Mouse (Mus musculus) spleen, postnatal 36 days (tissue): ENCODE data around the gene Wnt4.

ENCODE experiments used
- DNase-seq, 2 experiments: peaks; one replicate each; pipeline ENCODE4 v3.0.0; 2022; ENCODE audit warnings: low spot score in 2 of 2, mixed read lengths in 1 of 2

The Wnt4 gene

DNA sequence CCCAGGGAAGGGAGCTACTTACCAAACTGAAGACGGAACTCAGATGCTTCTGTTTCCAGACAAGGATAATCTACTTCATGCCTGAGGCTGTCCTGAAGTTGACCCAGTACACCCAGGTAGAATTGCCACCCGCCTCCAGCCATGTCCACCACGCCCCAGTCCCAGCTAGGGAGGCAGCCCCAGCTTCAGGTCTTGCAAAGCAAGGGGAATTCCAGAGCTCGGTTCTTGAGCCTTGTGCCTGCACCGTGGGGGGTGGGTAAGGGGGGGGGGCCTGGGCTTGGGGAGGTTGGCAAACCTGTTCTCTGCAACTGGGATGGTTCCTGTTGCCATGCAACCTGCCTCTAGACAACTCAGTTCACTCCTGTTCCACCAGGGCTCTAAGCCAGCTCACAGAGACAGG lies 2.1 kb downstream of the Wnt4 start:
- no peak for DNase-seq

DNA sequence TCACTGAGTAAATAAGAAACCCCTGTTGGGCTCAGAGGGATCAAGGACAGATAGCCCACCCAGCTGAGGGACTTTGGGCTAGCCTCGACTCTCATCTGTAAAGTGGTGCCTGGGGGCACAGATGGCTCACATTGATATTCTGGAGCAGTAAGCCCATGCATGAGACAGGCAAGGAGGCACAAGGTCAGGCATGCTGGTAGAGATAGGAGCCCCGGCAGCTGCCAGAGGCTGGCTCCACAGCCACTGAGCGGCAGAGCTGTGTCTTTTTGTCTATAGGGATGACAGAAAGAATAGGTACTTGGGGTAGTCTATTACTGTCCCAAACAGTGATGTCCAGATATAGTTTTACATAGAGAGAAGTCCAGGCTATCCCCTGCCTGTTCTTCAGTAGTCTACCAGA lies 4.0 kb downstream of the Wnt4 start:
- no peak for DNase-seq

DNA sequence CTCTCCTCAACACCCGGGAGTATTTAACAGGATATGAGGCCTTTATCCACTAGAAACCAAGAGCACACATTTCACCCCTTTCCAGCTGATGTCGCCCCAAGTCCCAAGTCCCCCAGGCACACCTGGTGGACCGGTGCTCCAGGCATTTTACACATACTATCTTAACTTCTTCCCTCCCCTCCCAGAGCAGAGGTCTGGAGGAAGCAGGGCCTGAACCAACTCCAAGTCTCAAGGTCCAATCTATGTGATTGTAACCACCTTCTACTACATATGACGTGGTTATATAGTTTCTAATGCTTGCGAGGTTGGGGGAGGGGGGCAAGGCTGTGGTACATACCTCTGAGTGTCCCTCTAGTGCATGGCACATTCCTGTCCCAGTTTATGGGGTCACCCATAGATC lies 4.8 kb downstream of the Wnt4 start:
- no peak for DNase-seq

DNA sequence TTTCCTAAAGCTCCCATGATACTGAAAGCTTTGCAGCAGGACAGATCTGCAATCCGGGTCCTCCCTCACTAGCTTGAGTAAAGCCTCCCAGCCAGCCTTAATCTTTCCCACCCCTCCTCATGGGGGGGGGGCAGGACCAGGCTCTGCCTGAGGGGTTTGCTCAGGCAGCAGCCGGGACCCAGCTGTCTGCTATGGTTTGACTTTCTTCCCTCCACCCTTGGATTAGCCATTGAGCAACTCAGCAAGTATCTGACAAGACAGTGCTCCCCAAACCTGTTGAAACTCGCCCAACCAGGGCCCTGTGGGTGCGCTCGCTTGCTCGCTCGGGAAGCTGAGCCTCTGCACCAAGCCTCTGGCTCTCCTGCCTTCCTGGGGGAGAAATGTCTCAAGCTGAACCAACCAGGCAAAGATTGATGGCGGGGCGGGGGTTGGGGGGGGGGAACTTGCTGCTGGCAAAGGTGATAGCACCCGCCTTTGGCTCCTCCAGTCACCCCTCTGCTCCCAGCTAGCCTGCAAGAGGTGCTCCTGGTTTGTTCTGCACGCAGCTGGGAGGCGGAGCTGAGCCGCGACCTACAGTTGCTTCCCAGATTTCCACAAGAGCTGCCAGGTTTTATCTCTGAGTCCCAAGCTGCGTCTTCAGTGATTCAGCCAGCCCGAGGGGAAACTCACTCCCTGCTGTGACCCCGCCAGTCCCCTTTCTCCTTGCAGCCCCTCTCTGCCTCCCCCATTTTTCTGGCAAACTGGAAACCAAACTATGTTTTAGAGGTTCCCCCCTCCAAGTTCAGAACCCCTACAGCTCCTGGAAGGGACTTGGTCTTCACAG lies 5.5 kb downstream of the Wnt4 start:
- DNase-seq: no peak

DNA sequence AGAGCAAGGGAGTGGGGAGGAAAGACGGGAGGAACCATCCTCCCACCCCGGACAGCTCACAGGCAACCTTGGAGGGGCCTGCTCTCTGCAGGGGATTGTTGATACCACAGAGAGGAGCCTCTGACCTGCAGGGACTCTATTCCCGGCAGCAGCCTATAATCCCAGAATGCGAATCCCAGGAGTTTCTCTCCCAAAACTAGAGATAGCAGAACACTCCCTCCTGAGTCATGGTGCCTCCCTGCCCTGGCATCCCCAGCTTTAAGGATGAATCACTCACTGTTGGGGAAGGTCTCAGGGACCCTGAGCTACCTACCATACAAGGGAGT lies 6.1 kb downstream of the Wnt4 start:
- DNase-seq: no peak

DNA sequence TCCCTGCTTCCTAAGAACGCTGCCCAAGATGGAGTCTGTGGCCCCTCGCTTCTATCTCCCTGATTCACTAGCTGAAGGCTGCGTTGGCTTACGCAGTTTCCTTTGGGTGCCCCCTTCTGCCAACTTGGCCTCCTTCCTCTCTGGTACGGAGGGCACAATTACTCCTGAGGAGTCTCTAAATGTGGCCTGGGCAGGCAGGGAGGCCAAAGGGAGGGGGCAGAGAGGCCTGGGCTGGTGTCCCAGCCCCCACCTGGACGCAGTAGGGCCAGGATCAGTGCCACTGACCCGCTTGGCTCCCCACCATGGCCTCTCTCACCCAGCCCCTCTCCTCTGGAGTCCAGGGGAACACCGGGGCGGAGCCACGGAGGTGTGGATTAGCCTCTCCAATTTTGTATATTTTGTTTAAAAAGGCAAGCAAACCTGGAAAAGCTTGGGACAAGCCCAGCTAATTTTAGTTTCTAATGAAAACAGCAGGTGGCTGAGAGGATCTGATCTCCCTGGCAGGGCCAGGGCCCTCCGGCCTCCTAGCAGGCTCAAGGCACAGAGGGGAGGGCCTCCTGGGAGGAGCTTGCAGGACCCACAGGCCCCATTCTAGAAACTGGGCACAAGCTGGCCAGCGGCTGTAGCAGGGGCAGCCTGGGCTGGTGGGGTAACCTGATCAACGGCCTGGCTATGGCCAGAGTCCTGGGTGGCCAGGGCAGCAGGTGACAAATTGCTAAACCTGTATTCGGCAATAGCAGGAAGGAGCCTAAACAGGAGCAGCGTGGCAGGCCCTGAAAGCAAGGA lies 8.8 kb downstream of the Wnt4 start:
- no peak for DNase-seq

DNA sequence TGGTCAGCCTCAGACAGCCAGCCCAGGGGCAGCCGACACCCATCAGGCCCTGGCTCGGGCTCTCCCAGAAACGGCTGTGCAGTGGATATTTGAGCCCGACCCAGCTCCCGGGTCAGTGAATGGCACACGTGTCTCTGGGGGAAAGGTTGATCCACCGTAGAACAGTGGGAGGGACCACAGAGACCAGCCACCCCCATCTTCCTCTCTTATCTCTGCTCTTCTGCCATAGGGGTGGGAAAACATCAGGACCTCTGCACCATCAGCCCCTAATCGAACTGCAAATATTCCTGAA lies 9.3 kb downstream of the Wnt4 start:
- DNase-seq: no peak

DNA sequence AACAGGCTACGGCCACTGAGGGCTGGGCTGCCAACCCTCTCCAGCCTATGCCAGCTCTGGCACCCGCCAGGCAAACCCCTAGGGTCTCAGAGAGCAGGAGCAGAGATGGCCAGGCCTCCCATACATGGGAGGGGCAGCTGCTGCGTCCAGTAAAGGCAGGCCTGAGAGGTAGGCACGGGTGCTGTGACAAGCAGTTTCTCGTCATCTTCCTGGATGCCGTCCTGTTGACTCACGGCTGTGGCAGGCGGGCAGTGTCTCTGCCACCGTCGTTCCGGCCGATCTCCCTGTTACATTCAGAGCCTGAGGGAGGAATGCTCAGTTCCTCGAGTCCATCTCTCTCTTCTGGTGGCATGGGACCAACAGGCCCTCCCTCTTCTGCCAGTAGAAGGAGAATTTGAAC lies 9.9 kb downstream of the Wnt4 start:
- DNase-seq: no peak

DNA sequence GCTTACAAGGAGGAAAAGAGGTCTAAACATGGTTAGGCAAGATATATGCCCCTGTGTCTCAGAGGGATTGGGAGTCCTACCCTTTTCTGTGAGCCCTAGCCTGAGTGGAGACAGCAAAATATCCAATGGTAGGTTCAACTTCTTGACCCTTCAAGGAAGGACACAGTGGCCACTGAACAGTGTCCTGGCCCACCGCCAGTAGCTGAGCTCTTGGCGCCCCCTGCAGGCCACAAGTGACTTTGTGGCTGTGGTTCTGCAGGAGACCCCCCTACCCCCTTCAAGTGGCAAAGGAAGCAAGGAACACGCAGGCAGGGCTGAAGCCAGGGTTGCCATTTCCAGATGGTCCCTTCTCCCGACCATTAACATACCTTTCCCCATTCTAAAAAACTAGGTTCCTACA lies 10.5 kb downstream of the Wnt4 start:
- DNase-seq: no peak

DNA sequence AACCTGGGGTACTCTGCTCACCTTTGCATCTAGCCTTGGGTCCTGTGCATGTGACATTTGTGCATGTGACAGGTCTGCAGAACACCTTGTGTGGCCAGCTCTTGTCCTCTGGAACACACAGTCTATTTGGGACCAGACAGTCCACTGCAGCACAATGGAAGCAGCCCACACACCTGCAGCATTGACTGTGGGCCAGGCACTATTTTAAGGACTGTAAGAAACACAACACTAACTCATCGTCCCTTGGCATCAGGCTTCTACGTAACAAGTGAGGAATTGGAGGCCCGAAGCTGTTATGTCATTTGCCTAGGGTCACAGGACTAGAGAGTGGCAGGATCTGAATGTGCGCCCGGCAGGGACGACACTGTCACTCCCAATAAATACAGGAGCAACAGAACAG lies 12.4 kb downstream of the Wnt4 start:
- no peak for DNase-seq

DNA sequence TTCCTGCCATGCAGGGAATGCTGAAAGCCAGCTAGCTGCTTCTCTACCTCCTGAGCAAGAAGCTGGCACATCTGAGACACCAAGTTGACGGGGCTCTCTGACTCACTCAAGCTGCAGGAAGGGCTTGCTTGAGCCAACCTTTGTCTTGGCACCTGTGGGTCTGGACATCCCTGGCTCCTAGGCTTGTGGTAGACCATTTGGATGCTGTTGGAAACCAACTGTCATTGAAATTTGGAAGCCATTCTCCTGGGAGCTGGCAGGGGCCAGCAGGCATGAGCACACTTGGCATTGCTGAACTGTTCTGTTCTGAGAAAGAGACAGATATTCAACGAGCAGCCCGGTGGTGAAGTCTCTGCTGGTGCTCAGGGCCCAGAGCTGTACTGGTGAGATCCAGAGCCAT lies 13.0 kb downstream of the Wnt4 start:
- DNase-seq: no peak

DNA sequence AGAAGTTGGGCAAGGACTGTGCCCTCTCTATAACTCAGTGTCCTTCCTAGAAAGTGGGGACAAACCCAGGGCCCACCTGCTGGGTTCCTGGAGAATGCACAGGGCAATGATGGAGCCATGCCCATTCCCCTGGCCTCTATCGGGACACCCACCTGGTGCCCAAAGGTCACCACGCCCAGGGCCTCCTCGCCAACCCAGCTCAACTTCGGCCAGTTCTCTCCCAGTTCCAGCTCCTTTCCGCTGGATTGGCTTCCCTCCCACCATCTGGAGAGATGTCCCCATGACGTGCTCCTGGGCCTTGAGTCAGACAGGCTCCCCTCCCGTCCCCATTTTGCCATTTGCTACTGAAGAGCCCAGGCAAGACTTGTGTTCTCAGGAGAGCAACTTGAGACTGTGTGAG lies 15.3 kb downstream of the Wnt4 start:
- no peak for DNase-seq

DNA sequence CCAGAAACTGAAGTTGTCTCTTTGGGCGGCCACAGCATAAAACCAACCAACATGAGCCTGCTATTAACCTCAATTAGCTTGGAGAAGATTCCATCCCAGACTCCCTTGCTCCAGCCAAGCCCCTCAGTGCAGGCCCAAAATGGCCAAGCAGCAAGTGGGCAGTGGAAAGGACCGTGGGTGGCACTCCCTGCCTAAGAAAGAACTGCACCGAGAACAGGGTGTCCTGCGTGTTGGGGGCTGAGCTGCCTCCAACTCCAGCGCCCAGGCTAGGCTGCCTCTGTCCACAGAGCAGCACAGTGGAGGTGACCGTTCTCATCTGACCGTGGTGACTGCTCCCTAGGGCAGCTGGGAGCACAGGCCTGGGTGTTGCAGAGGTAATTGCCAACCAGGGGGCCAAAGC lies 16.7 kb downstream of the Wnt4 start:
- no peak for DNase-seq

DNA sequence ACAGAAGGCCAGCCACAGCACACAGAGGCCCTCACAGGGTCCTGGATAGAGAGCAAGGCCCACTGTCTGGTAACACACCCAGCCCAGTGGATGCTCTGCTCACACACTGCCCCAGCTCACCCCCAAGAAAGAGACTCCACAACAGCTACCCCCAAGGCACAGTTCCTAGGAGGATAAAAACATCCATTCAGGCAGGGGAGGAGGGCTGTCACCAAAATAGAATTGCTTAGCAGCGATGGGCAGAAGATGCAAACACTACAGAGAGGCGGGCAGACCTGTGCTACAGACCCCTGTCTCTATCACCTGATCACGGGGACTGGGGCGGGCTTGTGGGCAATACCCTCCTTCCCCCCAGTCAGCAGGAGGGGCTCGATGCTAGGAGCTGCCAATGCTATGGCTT lies 17.2 kb downstream of the Wnt4 start:
- DNase-seq: no peak

DNA sequence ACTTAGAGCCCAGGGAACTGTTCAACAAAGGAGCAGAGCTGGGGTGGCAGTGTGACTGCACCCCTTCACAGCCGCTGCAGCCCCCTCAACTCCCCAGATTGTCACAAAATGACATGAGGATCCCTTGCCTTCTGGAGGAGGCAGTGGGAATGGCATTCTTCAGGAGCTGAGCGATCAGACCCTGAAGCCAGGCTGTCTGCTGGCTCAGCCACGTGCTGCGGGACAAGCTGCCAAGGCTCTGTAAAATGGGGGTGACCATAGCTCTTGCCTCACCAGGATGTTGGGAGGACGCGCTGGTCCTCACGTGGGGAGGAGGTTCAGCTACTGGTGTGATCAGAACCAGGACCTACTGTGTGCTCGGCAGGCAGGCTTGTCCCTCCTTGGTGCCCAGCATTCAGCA lies 17.7 kb downstream of the Wnt4 start:
- no peak for DNase-seq

DNA sequence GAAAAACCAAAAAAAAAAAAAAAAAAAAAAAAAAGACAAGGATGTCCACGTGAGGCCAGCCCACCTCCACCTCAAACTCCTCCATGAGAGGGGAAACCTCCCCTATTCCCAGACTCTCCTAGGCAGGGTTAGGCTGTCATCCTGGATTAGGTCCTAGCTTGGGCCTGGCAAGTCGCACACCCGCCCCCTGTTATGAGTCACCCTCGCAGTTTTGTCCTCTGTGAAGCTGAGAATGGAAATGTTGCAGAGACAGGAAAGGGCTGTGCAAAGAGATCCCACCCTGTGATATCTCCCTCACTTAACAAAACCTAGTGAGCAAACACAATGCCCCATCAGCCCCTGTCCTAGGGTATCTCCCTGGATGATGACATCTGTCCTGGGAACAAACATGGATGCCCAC lies 20.3 kb downstream of the Wnt4 start:
- no peak for DNase-seq

DNA sequence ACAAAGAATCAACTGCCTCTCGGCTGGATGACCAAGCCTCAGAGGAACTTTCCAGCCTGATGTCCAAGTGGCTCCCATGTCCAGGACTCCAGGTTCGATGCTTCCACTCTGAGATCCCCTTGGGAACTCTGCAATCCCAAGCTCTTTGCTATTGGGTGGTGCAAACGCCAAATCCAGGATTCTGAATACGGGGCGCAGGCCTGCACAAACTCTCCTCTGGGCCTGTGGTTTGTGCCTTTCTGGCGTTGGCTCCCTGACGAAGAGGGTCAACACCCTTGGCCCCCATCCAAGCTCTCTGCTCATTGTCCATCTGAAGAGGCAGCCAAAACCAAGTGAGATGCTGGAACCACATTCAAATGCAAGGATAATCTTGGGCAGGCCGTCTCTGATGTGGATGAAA lies 21.1 kb downstream of the Wnt4 start:
- DNase-seq: no peak

DNA sequence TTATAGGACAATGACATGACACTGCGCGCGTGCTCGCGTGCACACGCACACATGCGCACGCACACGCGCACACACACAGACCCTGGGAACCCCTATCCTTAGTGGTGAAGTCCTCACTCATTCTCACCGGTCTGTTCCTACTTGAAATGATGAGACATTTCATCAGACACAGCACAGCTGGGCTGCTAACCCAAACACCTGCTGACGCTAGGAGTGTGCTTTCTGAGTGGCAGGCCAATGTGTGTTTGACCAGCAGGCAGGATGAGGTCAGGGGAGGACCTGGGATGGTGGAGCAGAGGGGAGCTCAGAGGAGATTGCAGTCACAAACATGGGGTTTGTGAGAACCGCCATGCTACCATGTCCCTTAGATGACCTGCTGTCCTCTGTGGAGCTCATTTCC lies 22.9 kb downstream of the Wnt4 start:
- DNase-seq: no peak

DNA sequence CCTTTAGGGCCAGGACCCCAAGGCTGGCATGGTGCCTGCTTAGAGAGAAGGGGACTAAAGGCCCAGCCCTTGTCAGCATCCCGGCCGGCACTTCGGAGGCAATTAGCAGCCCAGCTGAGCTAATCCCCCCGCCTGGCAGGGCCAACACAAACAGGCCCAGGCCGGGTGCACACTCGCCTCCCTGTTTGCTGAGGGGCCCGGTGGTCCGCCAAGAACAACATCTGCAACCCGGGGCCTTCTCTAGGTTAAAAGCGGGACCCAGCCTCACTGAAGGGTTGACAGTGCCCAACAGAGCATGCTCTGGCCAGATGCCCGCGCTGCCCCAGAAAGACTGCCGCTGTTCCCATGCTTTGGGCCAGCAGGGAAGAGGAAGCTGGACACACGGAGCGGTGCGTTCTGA lies 24.3 kb downstream of the Wnt4 start:
- no peak for DNase-seq

DNA sequence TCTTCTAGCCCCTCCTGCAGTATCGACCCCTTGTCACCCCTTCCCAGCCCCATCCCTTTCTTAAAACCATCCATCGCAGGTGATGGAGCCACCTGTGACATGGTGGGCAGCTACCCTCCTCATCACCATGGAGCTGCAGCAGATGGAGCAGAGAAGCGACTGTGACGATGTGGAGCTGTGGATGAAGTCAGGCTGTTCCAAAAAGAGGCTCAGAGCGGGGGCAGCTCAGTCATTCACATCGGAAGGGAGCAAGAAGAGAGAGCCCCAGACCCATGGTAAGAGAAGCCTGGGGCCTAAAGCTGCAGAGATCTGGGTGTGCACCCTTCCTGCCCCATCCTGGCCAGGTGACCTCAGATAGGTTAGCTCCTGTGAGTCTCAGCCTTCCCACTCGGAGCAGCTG lies 26.8 kb downstream of the Wnt4 start:
- no peak for DNase-seq

DNA sequence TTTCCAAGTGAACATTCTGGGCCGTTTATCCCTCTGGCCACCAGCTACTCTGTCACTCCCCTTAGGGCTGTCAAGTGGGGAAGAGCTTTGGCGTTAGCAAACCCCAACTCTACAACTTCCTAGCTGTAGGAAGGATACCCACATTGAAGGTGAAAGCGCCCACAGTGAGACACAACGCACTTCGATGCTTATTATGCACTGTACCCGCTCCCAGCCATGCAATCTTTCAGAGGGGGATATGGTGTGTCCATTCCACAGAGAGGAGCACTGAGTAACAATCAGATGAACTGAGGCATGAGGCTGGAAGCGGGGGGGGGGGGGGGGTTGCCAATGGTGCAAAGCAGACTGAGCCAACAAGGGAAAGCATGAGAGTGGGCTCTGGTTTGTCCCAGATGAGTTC lies 27.8 kb downstream of the Wnt4 start:
- DNase-seq: no peak

DNA sequence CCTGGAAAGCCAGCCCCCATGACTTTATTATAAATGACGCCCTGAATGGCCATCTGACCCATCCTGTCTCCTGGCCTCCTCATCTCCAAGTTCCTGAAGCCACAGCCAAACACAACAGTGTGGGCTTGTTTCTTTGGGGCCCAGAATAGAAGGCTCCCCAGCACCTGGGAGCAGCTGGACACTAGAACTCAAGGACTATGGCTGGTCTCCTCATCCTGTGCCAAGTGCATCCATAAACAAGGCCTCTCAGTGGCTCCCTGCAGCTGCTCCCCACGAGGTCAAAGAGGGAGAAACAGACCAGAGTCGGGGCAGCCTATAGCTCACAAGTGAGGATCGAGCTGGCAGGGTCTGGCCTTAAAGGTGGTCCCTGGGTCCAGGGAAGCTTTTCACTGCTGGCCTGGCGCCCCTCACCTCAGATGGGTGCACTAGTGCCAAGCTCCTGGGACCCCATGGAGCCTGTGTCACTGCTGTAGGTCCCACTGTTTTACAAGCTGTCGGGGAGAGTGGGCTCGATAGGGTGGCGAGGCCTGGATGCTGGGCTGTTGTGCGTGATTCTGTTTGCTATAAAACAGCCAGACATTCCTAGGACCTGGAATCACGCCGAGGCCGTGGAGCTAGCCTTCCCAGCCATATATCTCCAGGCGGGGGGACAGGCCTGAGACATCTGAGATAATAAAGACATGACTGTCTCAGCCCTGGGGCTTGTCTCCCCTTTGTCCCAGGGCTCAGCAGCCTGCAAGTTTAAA lies 28.7 kb downstream of the Wnt4 start:
- no peak for DNase-seq

DNA sequence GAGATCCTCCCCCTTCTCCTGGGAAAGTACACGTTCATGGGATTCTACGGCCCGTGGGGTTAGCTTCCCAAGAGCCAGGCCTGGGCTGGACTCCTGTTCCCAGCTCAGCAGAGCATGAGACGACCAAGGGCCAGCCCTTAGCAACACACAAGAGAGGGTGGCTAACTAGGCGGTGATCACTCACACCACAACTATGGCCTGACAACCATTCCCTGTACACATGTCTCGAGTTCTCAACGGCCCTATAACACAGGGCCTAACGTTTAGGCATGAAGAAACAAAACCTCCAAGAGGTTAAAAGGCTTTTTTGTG lies 29.2 kb downstream of the Wnt4 start:
- DNase-seq: no peak
